Mouse (Mus musculus) right cerebral cortex, postnatal 10 days (tissue): ENCODE measurements at regions not wholly inside any gene's neighbourhood (a gene's known extent, or its start where the extent isn't known, plus 50 kb on each side); places are given as distances from the start of the nearest gene placed in this dataset.
A peak's percentile ranks its signal among the peaks of the same experiment; 100 is the strongest.

Source experiments
- DNase-seq, 2 experiments: peaks; one replicate each; pipeline ENCODE4 v3.0.0; 2021; ENCODE audit warnings: low spot score in 2 of 2

DNA sequence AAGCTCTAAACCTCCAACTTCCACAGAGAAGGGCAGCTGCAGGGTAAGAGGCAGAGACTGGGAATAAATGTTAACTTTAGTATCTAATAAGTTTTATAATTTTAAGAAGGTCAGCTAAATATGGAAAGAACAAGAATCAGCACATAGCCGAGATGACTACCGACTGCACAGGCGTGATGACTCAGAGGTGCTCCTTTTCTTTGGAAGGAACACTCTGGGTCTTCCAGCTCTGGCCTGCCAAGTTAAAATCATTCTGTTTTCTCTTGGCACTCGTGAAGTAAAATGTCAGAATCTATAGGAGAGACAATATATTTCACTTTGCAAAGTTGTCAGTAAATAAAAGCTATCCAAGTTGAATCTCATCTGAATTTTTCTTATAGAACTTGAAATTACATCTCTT is 96.2 kb upstream of the Magi2 start:
- DNase-seq: no peak

DNA sequence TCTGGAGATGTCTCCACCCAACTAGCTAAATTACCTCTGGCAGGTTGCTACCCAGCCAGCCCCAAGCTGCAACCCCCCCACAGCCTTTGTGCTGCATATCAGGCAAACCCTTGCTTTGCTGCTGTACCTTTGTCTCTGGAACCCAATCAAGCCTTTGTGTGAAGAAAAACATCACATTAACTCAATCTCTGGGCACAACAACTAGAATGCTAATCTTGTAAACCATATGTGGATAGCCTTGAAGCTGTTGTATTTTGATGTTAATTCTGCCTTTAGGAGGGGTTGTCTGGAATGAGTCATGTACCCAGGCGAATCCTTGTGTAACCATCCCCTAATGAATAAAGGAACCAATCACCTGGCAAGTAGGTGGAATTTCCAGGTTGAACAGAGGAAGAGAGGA is 72.3 kb upstream of the Magi2 start:
- DNase-seq: no peak

DNA sequence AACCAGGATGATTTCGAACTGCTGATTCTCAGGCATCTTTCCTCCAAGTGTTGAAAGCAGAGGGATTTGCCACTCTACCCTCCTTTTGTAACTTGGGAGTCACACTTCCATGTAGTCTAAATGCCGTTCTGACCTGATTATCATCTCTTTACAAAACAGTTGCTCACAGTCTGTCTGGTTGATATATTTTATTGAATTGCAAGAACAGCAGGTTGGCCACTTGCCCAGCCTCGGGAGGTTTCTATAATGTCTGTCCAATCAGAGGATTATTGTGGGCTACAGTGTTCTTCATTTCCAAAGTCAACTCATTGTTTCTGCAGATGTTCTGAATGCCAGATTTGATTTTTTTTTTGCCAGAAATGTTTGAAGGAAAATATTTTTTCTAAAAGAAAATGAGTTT is 68.6 kb upstream of the Magi2 start:
- peak; percentile 44 to 48 for DNase-seq

DNA sequence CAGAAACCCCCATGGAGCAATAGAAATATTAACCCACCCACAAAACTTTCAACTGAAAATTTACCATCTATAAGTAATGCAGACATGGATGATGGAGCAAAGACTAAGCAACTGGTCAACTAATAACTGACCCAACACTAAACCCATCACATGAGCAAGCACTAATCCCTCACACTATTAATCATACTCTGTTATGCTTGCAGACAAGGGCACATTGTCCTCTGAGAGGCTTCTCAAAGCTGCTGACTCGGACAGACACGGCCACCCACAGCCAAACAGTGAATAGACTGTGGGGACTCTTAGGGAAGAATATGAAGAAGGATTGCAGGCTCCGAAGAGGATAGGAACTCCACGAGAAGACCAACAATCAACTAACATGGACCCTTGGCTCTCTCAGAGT is 66.6 kb upstream of the Magi2 start:
- no peak for DNase-seq
